Mouse (Mus musculus) embryo, embryonic 9.5 days (tissue): ENCODE data around the gene Dnm1.
"Not testable (repeated sequence)": the region's sequence is repeated elsewhere in the genome, so short reads cannot be mapped to it uniquely, and the experiment has no call there.

ENCODE experiments used
- DNase-seq: peaks from one replicate; pipeline ENCODE4 v3.0.0-alpha.2; 2017; ENCODE audit errors: extremely low spot score

The Dnm1 gene

DNA sequence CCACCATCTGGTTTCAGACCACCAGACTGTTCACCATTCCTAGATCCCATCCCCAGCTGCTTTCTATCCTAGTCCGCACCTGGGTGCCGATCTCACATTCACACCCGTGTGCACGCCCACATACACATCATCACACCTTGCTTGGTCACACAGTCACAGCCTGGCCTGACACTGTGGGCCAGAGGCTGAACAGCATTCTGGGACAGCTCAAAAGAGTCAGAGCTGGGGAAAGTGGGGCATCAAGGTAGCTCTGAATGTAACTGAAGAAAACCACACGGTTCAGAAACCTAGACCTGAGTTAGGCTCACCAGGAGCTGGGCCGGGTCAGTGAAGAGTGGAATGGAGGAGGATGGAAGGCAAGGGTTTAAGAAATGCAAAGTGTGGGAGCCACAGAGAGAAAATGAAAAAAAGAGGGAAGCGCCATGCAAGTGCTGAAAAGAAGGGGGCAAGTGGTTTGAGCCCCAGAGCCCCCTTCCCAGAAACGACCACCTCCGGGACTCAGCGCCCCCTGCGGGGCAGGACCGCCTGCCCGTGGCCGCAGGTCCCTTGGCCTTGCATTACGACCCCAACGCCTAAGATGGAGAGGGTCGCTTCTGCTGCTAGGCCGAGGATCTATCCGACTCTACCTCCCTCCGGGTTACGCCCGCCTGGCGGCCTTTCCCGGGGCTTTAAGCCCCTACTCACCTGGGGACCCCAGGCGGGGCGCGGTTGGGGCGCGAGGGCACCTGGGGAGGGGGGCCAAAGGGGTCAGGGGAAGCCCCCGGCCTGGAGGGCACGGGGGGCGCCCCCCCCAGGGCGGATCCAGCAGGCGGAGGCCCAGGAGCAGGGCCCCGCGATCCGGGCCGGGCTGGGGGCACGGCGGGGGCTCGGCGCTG lies 41.5 kb downstream of the Dnm1 start:
- DNase-seq = peak; percentile 51

DNA sequence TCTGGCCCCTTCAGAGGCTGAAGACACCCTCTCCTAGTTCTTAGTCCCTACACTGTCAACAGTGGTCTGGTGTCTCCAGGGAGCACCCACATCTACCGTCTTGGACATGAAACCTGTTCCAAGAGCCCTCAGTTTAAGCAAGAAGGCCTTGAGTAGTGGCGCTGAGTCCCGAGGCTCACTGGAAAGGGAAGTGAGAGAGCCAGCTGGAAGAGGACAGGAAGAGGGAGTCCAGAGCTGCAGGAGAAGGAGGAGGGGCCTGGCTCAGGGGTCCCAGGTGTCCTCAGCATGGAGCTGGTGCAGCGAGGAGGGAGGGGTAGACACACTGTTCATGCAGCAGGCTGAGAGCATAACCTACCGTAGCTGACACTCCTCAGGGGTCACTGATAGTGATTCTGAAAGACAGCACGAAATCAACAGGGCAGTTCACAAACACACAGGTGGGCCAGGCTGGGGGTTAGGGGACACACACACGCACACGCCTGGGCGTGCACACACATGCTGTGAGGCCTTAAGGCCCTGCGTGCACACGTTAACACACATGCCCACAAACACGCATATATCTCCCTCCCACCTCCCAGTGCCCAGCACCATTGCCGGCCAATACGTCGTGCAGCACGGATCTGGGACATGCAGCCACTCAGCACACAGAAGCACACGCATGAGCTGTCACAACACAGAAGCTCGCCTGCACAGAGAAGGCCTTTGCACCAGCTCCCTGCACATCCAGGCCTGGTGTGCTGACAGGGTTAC lies 42.9 kb downstream of the Dnm1 start:
- no peak for DNase-seq

DNA sequence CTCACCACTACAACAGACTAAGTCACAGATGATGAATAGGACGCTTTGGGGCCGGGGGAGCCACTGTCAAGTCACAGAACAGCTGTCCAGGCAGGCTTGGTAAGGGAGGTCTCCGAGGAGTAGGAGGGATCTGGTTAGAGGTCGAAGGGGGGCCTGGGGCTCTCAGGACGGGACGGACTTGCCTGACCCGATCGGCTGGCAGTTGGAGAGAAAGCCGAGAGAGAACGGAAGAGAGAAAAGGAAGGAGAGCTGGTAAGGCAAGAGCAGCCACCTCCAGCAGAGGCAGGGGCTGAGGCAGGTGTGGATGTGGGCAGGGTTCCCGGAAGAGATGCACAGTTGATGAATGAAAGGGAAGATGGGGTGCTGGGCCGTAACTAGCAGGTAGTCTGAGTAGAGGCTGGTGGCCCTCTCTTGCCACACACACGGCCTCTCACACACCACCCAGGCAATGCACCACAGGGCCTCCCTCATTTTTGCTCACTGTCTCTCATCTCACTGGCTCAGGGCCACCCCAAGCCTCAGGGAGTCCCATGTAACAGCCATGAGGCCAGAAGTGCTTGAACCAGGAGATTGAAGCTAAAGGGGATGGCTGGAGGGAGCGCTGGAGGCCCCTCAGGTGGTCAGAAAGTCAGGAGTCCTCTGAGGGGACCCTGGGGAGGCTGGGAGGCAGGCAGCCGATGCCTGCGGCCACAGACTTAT lies 44.1 kb downstream of the Dnm1 start:
- DNase-seq = no peak

- peak; percentile 69 for DNase-seq
These were observed 45.0 kb downstream of the Dnm1 start for GRCm38 (mm10) chr2:32307941-32308760.

DNA sequence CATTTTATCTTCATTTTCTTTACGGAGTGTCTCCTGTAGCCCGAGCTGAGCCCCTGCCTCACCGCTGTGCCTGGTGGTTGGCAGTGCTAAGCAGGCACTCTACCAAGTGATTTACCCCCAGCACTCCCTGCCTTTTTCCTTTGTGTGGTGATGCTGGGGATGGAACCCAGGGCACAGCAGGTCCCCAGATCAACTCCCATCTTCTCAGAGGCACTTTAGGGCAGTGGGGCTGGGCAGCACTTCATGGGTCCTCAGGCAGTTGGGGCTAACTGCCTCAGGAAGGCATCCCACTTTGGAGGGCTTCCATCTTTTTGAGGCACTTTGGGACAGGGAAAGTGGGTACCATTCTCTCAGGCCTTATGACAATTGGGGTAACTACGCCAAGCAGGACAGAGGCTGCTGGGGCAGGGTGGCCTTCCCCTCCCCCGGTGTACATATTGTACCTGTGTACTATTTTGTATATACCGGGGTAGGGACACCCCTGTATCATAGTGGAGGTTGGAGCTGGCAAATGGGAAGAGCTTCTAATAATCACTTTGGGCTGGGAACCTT lies 45.8 kb downstream of the Dnm1 start:
- no peak for DNase-seq

- no peak for DNase-seq
These were observed 47.0 kb downstream of the Dnm1 start for GRCm38 (mm10) chr2:32306176-32306575.

DNA sequence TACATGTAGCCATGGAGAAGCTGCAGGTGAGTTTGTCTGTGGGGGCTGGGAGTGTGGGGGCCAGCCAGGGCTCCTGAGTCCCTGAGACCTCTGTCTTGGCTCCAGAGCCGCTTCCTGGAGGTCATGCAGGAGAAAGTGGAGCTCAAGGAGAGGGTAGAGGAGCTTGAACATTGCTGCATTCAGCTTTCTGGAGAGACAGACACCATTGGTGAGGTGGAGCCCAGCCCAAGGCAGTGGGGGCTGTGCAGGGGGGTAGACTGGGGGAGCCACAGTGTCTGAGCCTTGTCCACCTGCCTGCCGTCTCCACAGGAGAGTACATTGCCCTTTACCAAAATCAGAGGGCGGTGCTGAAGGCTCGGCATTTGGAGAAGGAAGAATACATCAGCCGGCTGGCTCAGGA lies 47.5 kb downstream of the Dnm1 start:
- no peak for DNase-seq

DNA sequence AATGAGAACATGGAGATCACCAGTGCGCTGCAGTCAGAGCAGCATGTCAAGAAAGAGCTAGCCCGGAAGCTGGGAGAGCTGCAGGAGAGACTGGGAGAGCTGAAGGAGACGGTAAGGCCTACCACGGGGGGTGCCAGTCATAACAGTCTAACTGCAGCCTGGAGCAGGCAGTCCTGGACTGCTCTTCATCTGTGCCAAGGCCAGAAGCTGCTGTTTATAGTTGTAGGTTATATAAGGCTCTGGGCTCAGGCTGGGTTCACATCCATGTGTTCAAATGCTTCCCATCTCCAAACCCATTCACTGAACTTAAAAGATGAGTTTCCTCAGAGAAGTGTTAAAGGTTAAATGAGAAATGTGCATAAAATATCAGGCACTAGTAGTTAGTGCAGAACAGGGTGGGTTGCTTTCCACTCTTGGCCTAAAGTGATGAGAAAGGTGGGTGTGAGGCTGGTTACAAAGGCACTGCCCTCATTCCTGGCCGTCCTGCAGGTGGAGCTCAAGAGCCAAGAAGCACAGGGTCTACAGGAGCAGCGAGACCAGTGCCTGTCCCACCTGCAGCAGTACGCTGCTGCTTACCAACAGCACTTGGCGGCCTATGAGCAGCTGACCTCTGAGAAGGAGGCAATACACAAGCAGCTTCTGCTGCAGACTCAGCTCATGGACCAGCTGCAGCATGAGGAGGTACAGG lies 48.8 kb downstream of the Dnm1 start:
- DNase-seq = peak; percentile 63

- no peak for DNase-seq
These were observed 50.2 kb downstream of the Dnm1 start for GRCm38 (mm10) chr2:32302952-32303351.

- no peak for DNase-seq
These were observed 53.7 kb downstream of the Dnm1 start for GRCm38 (mm10) chr2:32299469-32299868.

DNA sequence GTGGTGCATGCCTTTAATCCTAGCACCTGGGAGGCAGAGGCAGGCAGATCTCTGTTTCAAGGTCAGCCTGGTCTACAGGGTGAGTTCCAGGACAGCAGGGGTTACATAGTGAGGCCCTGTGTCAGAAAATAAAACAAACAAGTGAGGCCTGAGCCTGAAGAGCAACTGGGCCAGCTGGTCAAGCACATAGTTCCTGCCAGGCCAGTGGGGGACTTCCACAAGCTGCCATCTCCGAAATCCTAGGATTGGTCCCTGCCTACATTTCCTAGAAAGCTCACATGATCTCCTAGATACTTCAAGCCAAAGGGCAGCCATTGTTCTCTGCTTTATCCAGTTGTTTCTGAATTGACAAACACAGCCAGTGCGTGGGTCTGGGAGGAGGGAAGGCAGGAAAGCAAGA lies 57.3 kb downstream of the Dnm1 start:
- not testable (repeated sequence) for DNase-seq

DNA sequence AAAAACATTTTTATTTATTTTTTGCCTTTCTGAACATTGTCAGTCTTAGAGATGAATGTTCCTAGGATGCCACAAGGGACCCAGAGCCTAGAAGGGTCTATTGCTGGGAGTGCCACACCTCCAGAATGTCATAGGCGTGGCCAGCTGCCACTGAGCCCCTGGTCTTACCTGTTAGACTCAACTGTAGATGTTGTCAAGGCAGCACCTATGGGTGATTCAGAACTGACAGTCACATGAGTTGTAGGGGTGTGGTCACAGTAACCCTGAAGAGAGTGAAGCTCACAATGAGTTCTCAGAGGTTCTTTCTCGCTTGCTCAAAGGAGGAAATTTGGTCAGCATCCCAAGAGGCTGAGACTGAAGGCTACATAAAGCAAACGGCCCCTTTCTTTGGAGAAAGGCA lies 57.9 kb downstream of the Dnm1 start:
- no peak for DNase-seq

- no peak for DNase-seq
These were observed 58.8 kb downstream of the Dnm1 start for GRCm38 (mm10) chr2:32294348-32294747.

GRCm38 (mm10) chr2:32289578-32289977 lies 63.6 kb downstream of the Dnm1 start:
- peak; percentile 38 for DNase-seq

DNA sequence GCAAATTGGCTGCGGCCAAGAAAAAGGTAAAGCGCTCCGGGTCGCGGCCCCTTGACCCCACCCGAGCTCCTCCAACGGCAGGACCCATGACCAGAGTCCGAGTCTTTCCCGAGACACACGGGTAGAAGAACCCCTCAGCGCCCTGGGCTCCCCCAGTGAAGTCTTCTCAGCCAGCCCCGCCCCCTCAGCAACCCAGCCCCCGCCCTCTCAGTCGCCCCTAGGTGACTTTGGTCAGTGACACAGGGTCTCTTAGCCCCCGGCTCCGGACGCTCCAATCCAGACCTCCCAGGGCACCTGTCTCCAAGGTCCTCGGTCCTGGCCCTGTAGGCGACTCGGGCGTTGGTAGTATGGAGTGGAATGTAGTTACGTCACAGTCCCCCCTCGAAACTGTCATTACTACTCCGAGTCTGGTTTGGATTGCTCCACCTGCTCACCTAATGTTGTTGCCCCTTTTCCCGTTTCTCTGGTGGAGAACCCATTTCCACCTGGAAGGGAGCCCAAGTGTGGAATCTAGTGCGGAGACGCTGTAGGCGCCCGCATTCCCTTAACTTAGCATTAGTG lies 64.7 kb downstream of the Dnm1 start:
- DNase-seq = no peak

- DNase-seq = peak; percentile 99
These were observed 65.2 kb downstream of the Dnm1 start, which contains the start of gene Swi5 for GRCm38 (mm10) chr2:32287923-32288367. TSS of gene Swi5 (minus strand) at chr2:32288075.

GRCm38 (mm10) chr2:32287334-32287840 lies 65.8 kb downstream of the Dnm1 start, which contains the start of gene Golga2:
TSS of gene Golga2 (plus strand) at chr2:32287384.
- no peak for DNase-seq

- no peak for DNase-seq
These were observed 69.2 kb downstream of the Dnm1 start for GRCm38 (mm10) chr2:32283986-32284385.

DNA sequence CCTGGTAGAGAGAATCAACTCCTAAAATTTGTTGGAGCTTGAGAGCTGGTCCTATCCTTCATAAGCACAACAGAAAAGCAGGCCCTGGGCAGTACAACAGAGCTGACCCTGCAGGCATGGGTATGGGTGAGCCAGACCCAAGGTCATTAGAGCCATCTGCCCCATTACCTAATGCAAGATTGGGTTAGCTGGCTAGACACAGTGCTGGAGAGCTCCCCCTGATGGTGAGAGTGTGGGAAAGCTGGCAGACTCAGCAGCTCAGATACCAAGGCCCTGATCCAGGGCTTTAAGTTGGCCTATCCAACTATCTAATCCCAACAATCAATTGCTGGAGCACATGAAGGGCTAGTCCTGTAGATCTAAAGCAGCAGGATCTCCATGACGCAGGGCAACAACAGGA lies 70.4 kb downstream of the Dnm1 start:
- peak; percentile 46 for DNase-seq

DNA sequence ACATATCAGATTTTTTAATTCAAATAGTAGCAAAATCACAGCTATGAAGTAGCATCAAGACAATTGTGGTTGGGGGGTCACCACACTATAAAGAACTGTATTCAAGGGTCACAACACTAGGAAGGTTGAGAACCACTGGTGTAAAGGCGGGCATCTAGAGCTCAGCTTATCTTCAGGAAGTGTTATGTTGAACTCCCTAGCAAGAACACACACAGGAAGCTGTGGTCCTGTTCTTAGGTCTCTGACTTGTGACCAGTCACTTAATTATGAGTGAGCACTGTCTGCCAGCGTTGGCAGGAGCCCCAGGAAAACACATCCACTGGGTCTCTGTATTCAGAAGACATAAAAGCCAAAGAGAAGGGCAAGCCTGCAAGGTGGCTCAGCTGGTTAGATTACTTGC lies 70.8 kb downstream of the Dnm1 start:
- DNase-seq = no peak
